Mouse (Mus musculus): ENCODE measurements at regions not wholly inside any gene's neighbourhood (a gene's known extent, or its start where the extent isn't known, plus 50 kb on each side); places are given as distances from the start of the nearest gene placed in this dataset.
A peak's percentile ranks its signal among the peaks of the same experiment; 100 is the strongest.

- peak; percentile 23 for DNase-seq
Measured at GRCm38 (mm10) chr11:20463173-20463681, 79.8 kb upstream of the Sertad2 start.

- DNase-seq = no peak
Measured at GRCm38 (mm10) chr11:20464564-20464963, 78.5 kb upstream of the Sertad2 start.

GRCm38 (mm10) chr11:20466591-20466990 is 76.5 kb upstream of the Sertad2 start:
- DNase-seq = no peak

- DNase-seq = no peak
Measured at GRCm38 (mm10) chr11:20468319-20469018, 74.6 kb upstream of the Sertad2 start.

GRCm38 (mm10) chr11:20469368-20469767 is 73.7 kb upstream of the Sertad2 start:
- DNase-seq = no peak

- no peak for DNase-seq
Measured at GRCm38 (mm10) chr11:20470396-20470795, 72.7 kb upstream of the Sertad2 start.

- no peak for DNase-seq
Measured at GRCm38 (mm10) chr11:20472336-20472735, 70.7 kb upstream of the Sertad2 start.

GRCm38 (mm10) chr11:20475629-20476028 is 67.4 kb upstream of the Sertad2 start:
- DNase-seq = no peak

- DNase-seq = no peak
Measured at GRCm38 (mm10) chr11:20476494-20476893, 66.6 kb upstream of the Sertad2 start.

GRCm38 (mm10) chr11:20477183-20478037 is 65.6 kb upstream of the Sertad2 start:
- peak; percentile 19 for DNase-seq

GRCm38 (mm10) chr11:20480632-20481031 is 62.4 kb upstream of the Sertad2 start:
- no peak for DNase-seq

- DNase-seq = no peak
Measured at GRCm38 (mm10) chr11:20485371-20485770, 57.7 kb upstream of the Sertad2 start.
